Mouse (Mus musculus): ENCODE results near the gene Olfr1416.

Gene Olfr1416

GRCm38 (mm10) chr1:92432098-92432497 lies 52.8 kb downstream of the Olfr1416 start:
- DNase-seq (ENCODE audit: low read depth), result no peak

- no peak for DNase-seq (ENCODE audit: low read depth)
These were observed 53.5 kb downstream of the Olfr1416 start for GRCm38 (mm10) chr1:92431420-92431819.

GRCm38 (mm10) chr1:92430991-92431390 lies 53.9 kb downstream of the Olfr1416 start:
- no peak for DNase-seq (ENCODE audit: low read depth)
